Mouse (Mus musculus) liver, adult 2 months (tissue): ENCODE results near the gene Fth1. TPM values are rescaled to one million over a fixed set of nuclear protein-coding genes. Genes with fewer than 3 reads are reported as not detected.

Experiments used
- DNase-seq: peaks from one replicate; pipeline ENCODE4 v3.0.0-alpha.2; 2011; ENCODE audit warnings: low read depth, low spot score; ENCODE audit errors: extremely low read depth
- H3K27ac ChIP-seq: fragments of 200-500 bp; replicated peaks from 2 replicates; pipeline ENCODE4 v1.5.1; 2012; ENCODE audit warnings: low read depth, mild to moderate bottlenecking, control low read depth, inconsistent platforms, low read length; ENCODE audit not compliant: insufficient read depth
- H3K27me3 ChIP-seq: fragments of 200-500 bp; 2 replicates; pipeline ENCODE4 v1.6.1; 2012; ENCODE audit warnings: mild to moderate bottlenecking, moderate library complexity, low read length, inconsistent platforms; ENCODE audit not compliant: control insufficient read depth, insufficient read depth
- H3K36me3 ChIP-seq: fragments of 200-500 bp; 2 replicates; pipeline ENCODE4 v1.6.1; 2012; ENCODE audit warnings: low read length, inconsistent platforms; ENCODE audit not compliant: control insufficient read depth, insufficient read depth
- H3K4me1 ChIP-seq: fragments of 200-500 bp; 2 replicates; pipeline ENCODE4 v1.6.1; 2011; ENCODE audit warnings: low read length; ENCODE audit not compliant: control insufficient read depth, insufficient read depth
- H3K4me3 ChIP-seq: fragments of 200-500 bp; 2 replicates; pipeline ENCODE4 v1.5.1; 2011; ENCODE audit warnings: low read depth, mild to moderate bottlenecking, control low read depth, low read length, moderate library complexity; ENCODE audit not compliant: insufficient read depth
- H3K79me2 ChIP-seq: fragments of 200-500 bp; 2 replicates; pipeline ENCODE4 v1.6.1; 2012; ENCODE audit warnings: inconsistent platforms, mild to moderate bottlenecking, low read length, moderate library complexity; ENCODE audit not compliant: control insufficient read depth, insufficient read depth
- H3K9ac ChIP-seq: fragments of 200-500 bp; 2 replicates; pipeline ENCODE4 v1.6.1; 2012; ENCODE audit warnings: low read depth, mild to moderate bottlenecking, control low read depth, inconsistent platforms, low read length
- CTCF ChIP-seq: fragments of 200-500 bp; IDR thresholded peaks from 2 replicates; pipeline ENCODE4 v1.5.1; 2011; ENCODE audit warnings: low read depth, low read length, control low read depth
- POLR2A ChIP-seq: fragments of 200-500 bp; IDR thresholded peaks from 2 replicates; pipeline ENCODE4 v1.6.1; 2011; ENCODE audit warnings: low read length, control low read depth; ENCODE audit not compliant: insufficient read depth; ENCODE audit errors: extremely low read depth
- WGBS: fragments of 180-500 bp; shearing (Covaris S2); methylation state at CpG from one replicate; pipeline ENCODE4 v1.1.7; 2018; 5-methylcytosine and 5-hydroxymethylcytosine counted together
- polyA plus RNA-seq: library from polyadenylated mRNA; depleted of rRNA; stranded (reverse); fragments of >200 nt; gene quantifications from 2 replicates; pipeline ENCODE4 v1.2.3, GENCODE M21; 2012
- total RNA-seq: library from RNA; depleted of rRNA; stranded (reverse); fragments of >200 nt; gene quantifications from 2 replicates; pipeline ENCODE4 v1.2.3, GENCODE M21; 2014

The Fth1 gene
- total and polyA plus RNA-seq, 2 experiments: 1,154 to 7,340 TPM

DNA sequence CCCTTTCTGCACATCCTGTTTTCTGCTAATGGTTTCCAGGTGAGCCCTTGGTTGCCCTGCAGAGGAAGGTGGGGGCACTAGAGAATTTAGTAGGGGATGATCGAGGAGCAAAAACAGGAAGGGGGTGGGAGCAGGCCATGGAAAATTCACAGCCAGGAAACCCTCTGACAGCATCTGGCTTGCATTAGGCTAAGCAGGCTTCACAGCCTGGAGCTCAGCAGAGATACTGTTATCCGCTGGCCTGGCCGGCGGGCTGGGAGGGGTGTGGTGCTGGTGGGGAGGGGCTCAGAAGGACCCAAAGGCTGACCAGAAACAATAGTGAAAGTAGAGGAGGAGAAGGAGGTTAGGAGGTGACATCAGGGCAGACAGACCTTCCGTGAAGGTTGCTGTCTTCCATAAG, 33.5 kb downstream of the Fth1 start:
- DNase-seq: no peak
- Histone ChIP-seq H3K36me3 (no peaks in the 10 kb centered on the region), H3K27ac (peak overlapping the region; percentile 6; the same call in 1 of the 2 replicates), H3K27me3 (no peaks in the 10 kb centered on the region), H3K79me2 (no peaks in the 10 kb centered on the region), H3K9ac (no peak overlapping the region), H3K4me1 (peaks cover 2% of the 10 kb centered on the region), H3K4me3 (no peak overlapping the region)
- TF ChIP-seq CTCF: no peak
- TF ChIP-seq POLR2A: no peak
- WGBS: 72% methylated on average over 5 of the region's 5 CpGs

DNA sequence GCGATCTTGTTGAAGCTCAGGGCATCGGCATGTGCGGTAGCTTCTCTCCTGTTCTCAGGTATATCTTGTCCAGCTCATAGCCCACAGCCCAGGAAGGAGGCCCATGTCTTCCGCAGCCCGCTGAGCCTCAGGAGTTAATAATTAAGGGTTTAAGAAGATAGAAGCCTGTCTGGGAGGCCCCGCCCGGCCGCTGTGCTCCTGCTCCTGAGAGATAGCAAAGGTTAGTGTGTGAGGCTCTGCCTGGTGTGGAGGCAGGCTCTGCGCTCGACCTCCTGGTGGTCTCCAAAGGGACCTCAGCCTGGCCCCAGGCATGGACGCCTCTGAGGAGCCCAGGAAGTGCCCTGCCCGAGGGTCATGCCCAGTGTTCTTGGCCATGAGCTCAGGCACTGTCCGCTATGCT, 34.4 kb downstream of the Fth1 start:
- no peak overlapping the region for H3K9ac ChIP-seq
- H3K79me2 ChIP-seq: no peaks in the 10 kb centered on the region
- H3K4me1 ChIP-seq: peaks cover 2% of the 10 kb centered on the region
- no peak overlapping the region for H3K4me3 ChIP-seq
- no peak overlapping the region for H3K27ac ChIP-seq
- no peak for DNase-seq
- 78% methylated on average over 13 of the region's 13 CpGs for WGBS
- H3K36me3 ChIP-seq: no peaks in the 10 kb centered on the region
- TF ChIP-seq POLR2A (no peak), CTCF (no peak)
- no peaks in the 10 kb centered on the region for H3K27me3 ChIP-seq

DNA sequence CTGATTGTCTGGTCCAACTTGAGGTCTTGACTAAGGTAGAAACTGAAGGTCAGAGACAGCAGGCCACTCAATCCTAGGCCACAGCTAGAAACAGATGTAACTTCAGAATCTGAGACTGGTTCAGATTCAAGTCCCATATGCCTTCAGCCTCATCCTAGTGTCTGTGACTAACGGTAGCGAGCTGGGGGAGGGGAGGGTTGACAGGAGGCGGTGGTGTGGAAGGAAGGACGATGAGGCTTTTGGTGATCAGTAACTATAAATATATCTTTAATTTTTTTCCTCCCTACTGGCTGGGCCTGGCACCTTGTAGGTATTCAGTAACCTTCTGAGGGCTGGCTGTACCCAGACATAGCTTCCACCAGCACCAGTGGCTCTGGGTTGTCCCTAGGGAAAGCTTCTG, 35.0 kb downstream of the Fth1 start:
- H3K27me3 ChIP-seq: no peaks in the 10 kb centered on the region
- no peaks in the 10 kb centered on the region for H3K36me3 ChIP-seq
- no peaks in the 10 kb centered on the region for H3K79me2 ChIP-seq
- no peak for TF ChIP-seq POLR2A
- no peak for TF ChIP-seq CTCF
- H3K27ac ChIP-seq: no peak overlapping the region
- DNase-seq: no peak
- peaks cover 2% of the 10 kb centered on the region for H3K4me1 ChIP-seq
- H3K4me3 ChIP-seq: no peak overlapping the region
- WGBS: 93% methylated on average over 4 of the region's 4 CpGs
- H3K9ac ChIP-seq: no peak overlapping the region

DNA sequence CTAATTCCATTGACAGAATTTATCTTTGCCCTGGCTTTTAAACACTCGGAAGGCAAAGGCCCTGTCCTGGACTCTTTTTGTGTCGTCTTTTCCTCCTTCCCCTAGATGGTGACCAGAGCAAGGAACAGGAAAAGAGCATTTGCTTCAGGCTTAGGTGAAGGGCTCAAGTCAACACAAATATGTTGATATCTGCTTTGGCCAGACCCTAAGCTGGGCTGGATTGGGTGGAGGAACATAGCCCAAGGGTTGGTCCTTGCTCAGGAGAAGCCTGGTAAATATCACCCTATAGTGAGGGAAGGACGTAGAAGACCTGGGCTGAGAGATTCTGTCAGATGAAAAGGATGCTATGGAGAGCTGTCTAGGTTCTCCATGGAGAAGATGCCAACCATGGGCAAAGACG, 35.8 kb downstream of the Fth1 start:
- H3K4me3 ChIP-seq: no peak overlapping the region
- H3K27me3 ChIP-seq: no peaks in the 10 kb centered on the region
- H3K36me3 ChIP-seq: no peaks in the 10 kb centered on the region
- no peak overlapping the region for H3K9ac ChIP-seq
- no peak overlapping the region for H3K27ac ChIP-seq
- H3K79me2 ChIP-seq: no peaks in the 10 kb centered on the region
- peaks cover 2% of the 10 kb centered on the region for H3K4me1 ChIP-seq
- DNase-seq: no peak
- no peak for TF ChIP-seq POLR2A
- TF ChIP-seq CTCF: no peak
- 85% methylated on average over 4 of the region's 4 CpGs for WGBS

DNA sequence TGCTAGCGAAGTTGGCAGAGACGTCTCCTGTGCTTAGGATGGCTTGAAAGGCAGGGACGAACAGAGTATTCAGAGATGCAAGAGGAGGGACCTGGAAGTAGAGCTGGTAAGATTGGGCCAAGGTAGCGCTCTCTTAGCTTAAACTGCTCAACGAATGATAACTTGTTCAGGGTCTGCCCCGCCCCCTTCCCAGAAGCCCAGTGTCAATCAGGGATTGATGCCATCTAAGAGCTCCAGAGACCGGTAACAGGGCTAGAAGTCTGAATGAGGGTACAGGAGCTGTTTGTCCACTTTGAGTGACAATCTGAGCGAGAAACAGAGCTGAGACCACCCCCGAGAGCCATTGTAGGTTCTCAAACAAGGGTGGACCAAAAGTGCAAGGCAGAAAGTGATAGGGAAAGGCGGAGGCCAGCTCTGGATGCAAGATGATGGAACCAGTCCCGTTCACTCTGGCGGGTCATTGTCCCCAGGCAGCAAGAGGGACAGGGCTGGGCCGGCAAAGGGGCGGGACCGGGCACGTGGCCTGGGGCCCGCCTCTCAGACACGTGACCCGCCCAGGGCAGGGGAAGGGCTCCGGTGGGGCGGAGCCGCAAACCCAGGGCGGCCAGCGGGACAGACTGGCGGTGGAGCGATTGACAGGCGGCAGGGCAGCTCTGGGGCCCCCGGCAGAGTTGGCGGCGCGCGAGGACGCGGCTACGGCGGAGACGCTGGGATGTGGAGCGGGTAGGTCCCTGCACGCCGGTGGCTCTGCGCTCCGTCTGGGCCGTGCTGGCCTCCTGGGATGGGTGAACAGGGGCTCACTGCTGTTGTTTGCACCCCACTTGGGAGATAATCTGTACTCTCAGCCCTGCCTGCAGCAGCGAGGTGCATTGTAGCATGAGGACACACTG, 37.5 kb downstream of the Fth1 start:
- Histone ChIP-seq H3K9ac (peak overlapping the region; percentile 81), H3K4me1 (peaks cover 3% of the 10 kb centered on the region), H3K36me3 (no peaks in the 10 kb centered on the region), H3K27me3 (no peaks in the 10 kb centered on the region), H3K79me2 (no peaks in the 10 kb centered on the region), H3K4me3 (peak overlapping the region; percentile 69), H3K27ac (peak overlapping the region; percentile 26)
- TF ChIP-seq CTCF (no peak), POLR2A (peak; percentile 63; the same call in 1 of the 2 replicates)
- WGBS: 6% methylated on average over 44 of the region's 44 CpGs
- peak; percentile 80 for DNase-seq

DNA sequence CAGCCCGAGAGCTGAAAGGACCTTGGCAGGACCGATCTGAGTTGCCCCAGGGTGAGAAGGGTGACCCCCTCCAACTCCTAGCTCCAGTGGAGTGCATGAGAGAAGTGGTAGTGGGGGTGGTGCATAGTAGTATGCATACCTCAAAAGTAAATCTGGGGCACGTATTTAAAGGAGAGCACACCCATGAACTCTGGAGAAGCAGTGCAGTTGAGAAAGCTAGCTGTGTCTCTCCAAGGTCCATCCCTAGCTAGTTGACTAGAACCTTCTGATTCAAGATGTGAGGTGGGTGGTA, 38.1 kb downstream of the Fth1 start:
- Histone ChIP-seq H3K4me1 (peaks cover 4% of the 10 kb centered on the region), H3K9ac (peak overlapping the region; percentile 81), H3K27ac (peak overlapping the region; percentile 26; the same call in 1 of the 2 replicates), H3K36me3 (no peaks in the 10 kb centered on the region), H3K79me2 (no peaks in the 10 kb centered on the region), H3K27me3 (no peaks in the 10 kb centered on the region), H3K4me3 (peak overlapping the region; percentile 69)
- 4% methylated on average over 3 of the region's 3 CpGs for WGBS
- TF ChIP-seq CTCF: no peak
- TF ChIP-seq POLR2A: no peak
- DNase-seq: no peak
